15 mouse cellular contexts compared by ENCODE assay signal in genomic region chr8:78054435-78054834, GRCm38 (mm10).
DNase-seq lines count a peak whose midpoint lies in the region; ATAC-seq and TF ChIP-seq lines count a peak whose summit lies in the region.
"Had no signal": no experiment of that assay in that cellular context is flagged by ENCODE, and none has a peak within 500 bp of the region (broad histone marks: within the 10 kb centered on the region; RNA-seq: fewer than 3 reads in every experiment).

No protein-coding gene starts in this region.

- no peaks in the 10 kb centered on the region for H3K9me3 ChIP-seq in heart, embryonic 12.5 days (replicated peaks)
- H3K9me3 ChIP-seq in lung, embryonic 14.5 days (ENCODE audit: low read depth, low read length) = no peaks in the 10 kb centered on the region
- no peaks in the 10 kb centered on the region for H3K9me3 ChIP-seq in limb, embryonic 12.5 days
- H3K9me3 ChIP-seq: forebrain, embryonic 12.5 days; limb, embryonic 13.5 days had no signal

- H3K9ac ChIP-seq in heart, embryonic 12.5 days = no peak overlapping the region
- no peak overlapping the region for H3K9ac ChIP-seq in lung, embryonic 14.5 days
- no peak overlapping the region for H3K9ac ChIP-seq in limb, embryonic 12.5 days (replicated peaks)
- H3K9ac ChIP-seq: forebrain, embryonic 12.5 days; limb, embryonic 13.5 days had no signal

- no peaks in the 10 kb centered on the region for H3K27me3 ChIP-seq in heart, embryonic 12.5 days (replicated peaks)
- H3K27me3 ChIP-seq in lung, embryonic 14.5 days (ENCODE audit: insufficient read depth, low read length) = no peaks in the 10 kb centered on the region
- H3K27me3 ChIP-seq in limb, embryonic 12.5 days = no peaks in the 10 kb centered on the region
- H3K27me3 ChIP-seq: forebrain, embryonic 12.5 days; limb, embryonic 13.5 days had no signal

- peak overlapping the region; percentile 54 for H3K4me2 ChIP-seq in heart, embryonic 12.5 days
- peak overlapping the region; percentile 25; the same call in 1 of the 2 replicates for H3K4me2 ChIP-seq in lung, embryonic 14.5 days
- H3K4me2 ChIP-seq in limb, embryonic 12.5 days = peak overlapping the region; percentile 19; the same call in 1 of the 2 replicates
- H3K4me2 ChIP-seq: forebrain, embryonic 12.5 days; limb, embryonic 13.5 days had no signal

- H3K27ac ChIP-seq in heart, embryonic 12.5 days (ENCODE audit: poor library complexity, severe bottlenecking) = no peak overlapping the region
- H3K27ac ChIP-seq in lung, embryonic 14.5 days (ENCODE audit: low read depth) = no peak overlapping the region
- H3K27ac ChIP-seq in limb, embryonic 12.5 days = no peak overlapping the region
- H3K27ac ChIP-seq in layer of hippocampus, adult 2 months = no peak overlapping the region
- H3K27ac ChIP-seq: forebrain, embryonic 12.5 days; gastrocnemius, adult 2 months; limb, embryonic 13.5 days had no signal

- peak overlapping the region; percentile 8; the same call in 1 of the 2 replicates for H3K4me3 ChIP-seq in heart, embryonic 12.5 days
- no peak overlapping the region for H3K4me3 ChIP-seq in lung, embryonic 14.5 days (ENCODE audit: low read depth, low read length)
- H3K4me3 ChIP-seq in limb, embryonic 12.5 days (replicated peaks) = no peak overlapping the region
- H3K4me3 ChIP-seq in layer of hippocampus, adult 2 months = no peak overlapping the region
- H3K4me3 ChIP-seq: forebrain, embryonic 12.5 days; gastrocnemius, adult 2 months; limb, embryonic 13.5 days had no signal

- no peaks in the 10 kb centered on the region for H3K36me3 ChIP-seq in heart, embryonic 12.5 days
- no peaks in the 10 kb centered on the region for H3K36me3 ChIP-seq in lung, embryonic 14.5 days (ENCODE audit: insufficient read depth)
- H3K36me3 ChIP-seq in limb, embryonic 12.5 days = no peaks in the 10 kb centered on the region
- H3K36me3 ChIP-seq: forebrain, embryonic 12.5 days; limb, embryonic 13.5 days had no signal

- no peak for ATAC-seq in heart, embryonic 12.5 days (ENCODE audit: insufficient number of reproducible peaks, low FRiP score)
- peak; percentile 58; the same call in 1 of the 2 replicates for ATAC-seq in lung, embryonic 14.5 days (ENCODE audit: insufficient read depth)
- no peak for ATAC-seq in limb, embryonic 12.5 days (ENCODE audit: insufficient number of reproducible peaks, insufficient read depth, low FRiP score, low TSS enrichment, low read depth)

- TF ChIP-seq CTCF in lung, embryonic 14.5 days (IDR thresholded peaks at IDR 0.05; ENCODE audit: low read depth) = no peak
- TF ChIP-seq CTCF in layer of hippocampus, adult 2 months (conservative IDR thresholded peaks at IDR 0.05) = no peak

- peaks cover 3% of the 10 kb centered on the region; the same call in 1 of the 2 replicates for H3K4me1 ChIP-seq in heart, embryonic 12.5 days (replicated peaks)
- peaks cover 7% of the 10 kb centered on the region; the same call in 1 of the 2 replicates for H3K4me1 ChIP-seq in lung, embryonic 14.5 days (ENCODE audit: insufficient read depth)
- peaks cover 9% of the 10 kb centered on the region for H3K4me1 ChIP-seq in limb, embryonic 12.5 days (replicated peaks)

- no peak for DNase-seq in heart, adult 18-20 months
- no peak for DNase-seq in lung, embryonic 14.5 days
- DNase-seq in lung, postnatal 14 days = no peak
- peak; percentile 53 for DNase-seq in embryo, embryonic 11 days
- DNase-seq in layer of hippocampus, adult 2 months (ENCODE audit: low spot score in 2 of 2) = no peak
- no peak for DNase-seq in left cerebral cortex, adult 11 months (ENCODE audit: low spot score)
- DNase-seq: cerebellum, adult 11 months; gastrocnemius, adult 2 months; kidney, adult 11 months; layer of hippocampus, adult 9-11 months; thymus, postnatal 36 days had no signal

- WGBS in heart, embryonic 12.5 days = 16% methylated on average over 5 of the region's 5 CpGs
- 11% methylated on average over 5 of the region's 5 CpGs for WGBS in lung, embryonic 14.5 days
- WGBS in limb, embryonic 12.5 days = 12% methylated on average over 5 of the region's 5 CpGs
